Mouse (Mus musculus) lung, adult 2 months (tissue): ENCODE results near the gene Aup1.

Experiments
- CTCF ChIP-seq: fragments of 200-500 bp; IDR thresholded peaks from 2 replicates; pipeline ENCODE4 v1.5.1; 2011; ENCODE audit warnings: mild to moderate bottlenecking, low read length, control low read depth; ENCODE audit not compliant: insufficient read depth
- POLR2A ChIP-seq: fragments of 200-500 bp; IDR thresholded peaks from 2 replicates; pipeline ENCODE4 v1.6.1; 2011; ENCODE audit warnings: low read depth, mild to moderate bottlenecking, control low read depth, low read length, borderline replicate concordance; ENCODE audit errors: extremely low read depth

GRCm38 (mm10) chr6:83071220-83071619 is 16.9 kb downstream of the Aup1 start:
- TF ChIP-seq CTCF = no peak
- no peak for TF ChIP-seq POLR2A
